Mouse (Mus musculus): Measurements from ENCODE around the gene Tomm40.

Tomm40 gene

DNA sequence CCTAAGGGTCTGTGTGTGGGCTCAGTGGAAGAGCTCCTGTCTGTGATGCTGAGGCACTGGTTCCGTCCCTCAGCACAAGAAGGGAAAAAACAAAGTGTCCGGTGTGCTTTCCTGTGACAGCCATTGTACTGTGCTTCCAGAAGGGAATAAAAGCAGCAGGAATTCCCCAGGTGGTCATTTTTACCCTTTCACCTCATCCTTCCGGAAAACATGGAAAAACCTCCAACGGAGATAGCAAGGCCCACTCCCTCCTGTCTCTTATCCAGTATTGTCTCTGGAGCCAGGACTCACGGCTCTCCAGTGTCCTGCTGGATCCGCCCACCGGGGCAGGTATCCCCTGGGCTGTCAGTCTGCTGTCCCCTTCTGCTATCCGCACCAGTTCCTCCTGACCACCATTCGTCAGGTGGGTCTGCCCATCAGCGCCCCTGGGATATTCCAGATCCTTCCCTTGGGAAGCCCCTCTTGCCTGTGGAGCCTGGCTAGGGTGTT, 19.0 kb upstream of the Tomm40 start:
- POLR2A ChIA-PET: interaction anchor here in 3 of 4 experiments (1.1 to 1.9 kb wide), 6 partner anchors 11 to 36 kb away, joined by 3 to 6 read pairs (median 4); partner anchors contain the start of genes Apoe (in 1 of the 3) and Tomm40 (in 1 of the 3)
- CTCF ChIA-PET: interaction anchor here in 1 of 4 experiments (0.5 to 1.8 kb wide), 2 partner anchors 16 to 65 kb away, joined by 3 to 4 read pairs; partner anchors contain the start of gene Nectin2

DNA sequence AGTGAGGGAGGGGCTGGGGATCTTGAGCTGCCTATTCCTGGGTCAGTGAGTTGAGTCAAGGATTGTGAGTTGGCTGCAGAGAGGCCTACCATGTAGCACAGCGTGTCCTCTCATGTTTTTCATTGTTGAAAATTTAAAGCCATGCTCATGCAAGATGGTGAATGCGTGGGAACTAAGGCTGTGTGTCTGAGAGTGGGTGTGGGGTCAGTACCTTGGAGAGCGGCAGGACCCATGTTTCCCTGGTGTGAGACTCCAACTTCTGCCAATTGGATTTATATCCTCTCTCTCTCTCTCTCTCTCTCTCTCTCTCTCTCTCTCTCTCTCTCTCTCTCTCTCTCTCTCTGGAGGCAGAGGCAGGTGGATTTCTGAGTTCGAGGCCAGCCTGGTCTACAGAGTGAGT, 11.3 kb upstream of the Tomm40 start:
- POLR2A ChIA-PET: interaction anchor here in 2 of 4 experiments (0.7 to 2.0 kb wide), 4 partner anchors 11 to 61 kb away, joined by 3 to 8 read pairs (median 6); partner anchors contain the start of gene Tomm40 (in 1 of the 2)
- CTCF ChIA-PET: interaction anchor here in 2 of 4 experiments (1.5 to 1.8 kb wide), 2 partner anchors 14 to 58 kb away, joined by 4 read pairs; no protein-coding TSS in a partner anchor

DNA sequence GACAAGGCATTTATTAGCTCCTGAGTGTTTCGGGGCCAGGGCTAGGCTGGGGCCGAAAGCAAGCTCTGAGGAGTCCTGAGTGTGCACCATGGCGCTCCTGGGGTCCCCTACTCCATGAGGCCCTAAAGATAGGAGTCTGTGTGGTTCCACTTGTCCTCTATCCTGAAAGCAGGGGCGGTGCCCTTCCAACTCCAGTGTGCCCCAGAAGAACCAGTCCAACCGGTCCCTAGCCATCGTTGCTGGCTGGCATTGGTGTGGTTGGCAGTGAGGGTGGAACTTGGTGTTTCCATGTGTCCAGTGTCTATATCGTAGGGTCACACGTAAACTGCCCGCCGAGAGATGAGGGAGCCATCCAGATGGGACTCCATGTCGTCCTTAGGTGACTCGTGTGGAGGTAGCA, 8.9 kb upstream of the Tomm40 start:
- POLR2A ChIA-PET: interaction anchor here in 2 of 4 experiments (0.7 to 19.0 kb wide), 6 partner anchors 9 to 560 kb away, joined by 3 to 415 read pairs (median 8); partner anchors contain the start of genes Tomm40 (in 2 of the 2), Apoc1 (in 1 of the 2) and Apoe (in 1 of the 2)
- CTCF ChIA-PET: interaction anchor here in 1 of 4 experiments (0.8 kb wide), 1 partner anchor 17 kb away, joined by 3 read pairs; no protein-coding TSS in a partner anchor

DNA sequence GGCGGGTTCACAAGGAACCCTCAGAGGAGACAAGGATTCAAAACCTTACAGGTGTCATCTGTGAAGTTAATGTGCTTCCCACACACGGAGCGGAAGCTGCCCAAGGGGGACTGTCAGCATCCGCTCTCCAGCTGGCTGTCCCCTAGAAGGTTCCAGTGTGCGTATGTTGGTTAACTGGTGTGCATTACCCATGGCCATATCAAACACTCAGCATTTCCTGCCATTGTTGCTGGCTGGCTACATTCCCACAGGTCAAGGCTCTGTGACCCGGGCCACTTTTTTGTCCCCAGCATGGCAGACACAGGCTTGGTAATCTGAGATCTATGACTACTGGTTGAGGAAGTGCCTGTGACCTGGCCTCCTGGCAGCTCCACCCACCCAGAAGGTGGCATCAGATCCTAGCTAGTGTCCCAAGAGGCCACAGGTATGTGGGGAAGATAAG, 7.5 kb upstream of the Tomm40 start:
- POLR2A ChIA-PET: interaction anchor here in 3 of 4 experiments (0.7 to 19.0 kb wide), 6 partner anchors 9 to 113 kb away, joined by 3 to 415 read pairs (median 6); partner anchors contain the start of genes Apoc1 (in 1 of the 3) and Apoe (in 1 of the 3)
- CTCF ChIA-PET: interaction anchor here in 1 of 4 experiments (0.9 kb wide), 1 partner anchor 18 kb away, joined by 3 read pairs; no protein-coding TSS in a partner anchor

DNA sequence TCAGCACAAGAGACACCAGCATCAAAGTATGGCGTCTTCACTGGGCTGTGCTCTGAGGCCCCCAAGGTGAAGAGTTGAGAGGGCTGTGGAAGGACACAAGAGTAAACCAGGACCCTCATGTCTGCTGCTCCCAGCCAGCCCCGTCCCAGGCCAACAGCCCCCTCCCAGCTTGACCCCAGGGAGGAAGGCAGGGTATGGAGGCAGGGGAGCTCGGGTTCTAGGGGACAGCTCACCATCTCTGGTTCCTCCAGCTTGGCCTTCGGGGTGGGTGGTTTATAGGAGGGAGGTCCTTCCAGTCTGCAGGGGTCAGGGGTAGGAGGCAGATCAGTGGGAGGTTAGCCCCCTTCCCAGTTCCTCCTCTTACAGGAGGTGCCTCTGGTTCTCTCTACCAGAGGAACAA, 4.0 kb upstream of the Tomm40 start:
- ChIA-PET POLR2A (interaction anchor here in 2 of 4 experiments (0.8 to 19.0 kb wide), 6 partner anchors 13 to 23 kb away, joined by 3 to 415 read pairs (median 27); partner anchors contain the start of genes Apoc1 (in 2 of the 2) and Apoe (in 2 of the 2)), CTCF (interaction anchor here in 1 of 4 experiments (0.5 to 0.6 kb wide), 2 partner anchors 126 to 153 kb away, joined by 4 read pairs; no protein-coding TSS in a partner anchor)

DNA sequence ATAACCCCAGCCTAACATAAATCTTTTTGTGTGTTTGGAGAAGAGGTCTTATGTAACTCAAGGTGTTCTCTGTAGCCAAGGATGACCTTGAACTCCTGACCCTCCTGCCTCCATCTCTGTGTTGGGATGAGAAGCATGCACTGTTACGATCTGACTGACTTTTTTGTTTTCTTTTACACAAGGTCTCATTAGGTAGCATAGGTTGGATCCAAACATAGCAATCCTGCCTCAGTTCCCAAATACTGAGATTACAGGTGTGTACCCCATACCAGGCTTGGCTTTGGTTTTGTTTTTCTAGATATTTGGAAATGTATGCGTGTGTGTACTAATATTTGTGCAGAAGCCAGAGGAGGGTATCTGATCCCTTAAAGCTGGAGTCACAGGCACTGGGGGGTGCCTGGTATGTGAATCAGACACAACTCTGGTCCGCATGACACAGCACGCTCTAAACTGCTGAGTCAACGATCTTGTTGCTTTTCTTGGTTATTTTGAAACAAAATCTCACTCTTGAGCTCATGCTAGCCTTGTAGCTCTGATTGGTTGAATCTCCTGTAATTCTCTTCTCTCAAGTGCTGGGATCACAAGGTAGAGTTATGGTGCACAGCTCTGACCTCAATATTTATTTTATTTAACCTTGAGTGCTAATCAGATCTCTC, 3.2 kb upstream of the Tomm40 start:
- ChIA-PET POLR2A (interaction anchor here in 2 of 4 experiments (0.8 to 19.0 kb wide), 6 partner anchors 14 to 23 kb away, joined by 3 to 415 read pairs (median 27); partner anchors contain the start of genes Apoc1 (in 2 of the 2) and Apoe (in 2 of the 2)), CTCF (interaction anchor here in 1 of 4 experiments (0.5 kb wide), 1 partner anchor 154 kb away, joined by 4 read pairs; no protein-coding TSS in a partner anchor)

DNA sequence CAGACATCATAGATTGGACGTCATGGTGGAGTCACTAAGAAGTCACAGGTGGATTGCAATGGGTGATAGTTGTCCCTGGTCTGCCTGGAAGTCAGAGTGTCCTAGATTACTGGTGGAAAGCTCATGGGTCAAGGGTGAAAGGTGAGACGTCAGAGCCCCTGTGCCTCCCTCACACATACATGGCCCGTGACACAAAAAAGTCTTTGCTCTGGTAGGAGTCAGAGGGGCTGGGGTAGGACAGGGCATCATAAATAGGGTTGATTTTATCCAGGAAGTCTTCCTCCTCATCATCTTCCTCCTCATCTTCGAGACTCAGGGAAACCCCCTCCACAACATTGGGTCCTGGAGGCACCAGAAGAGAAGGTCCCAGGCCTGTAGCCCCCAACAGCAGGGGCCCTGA, 2.1 kb upstream of the Tomm40 start:
- POLR2A ChIA-PET: interaction anchor here in 2 of 4 experiments (0.6 to 19.0 kb wide), 9 partner anchors 11 to 72 kb away, joined by 3 to 415 read pairs (median 12); partner anchors contain the start of genes Apoc1 (in 2 of the 2) and Apoe (in 2 of the 2)

DNA sequence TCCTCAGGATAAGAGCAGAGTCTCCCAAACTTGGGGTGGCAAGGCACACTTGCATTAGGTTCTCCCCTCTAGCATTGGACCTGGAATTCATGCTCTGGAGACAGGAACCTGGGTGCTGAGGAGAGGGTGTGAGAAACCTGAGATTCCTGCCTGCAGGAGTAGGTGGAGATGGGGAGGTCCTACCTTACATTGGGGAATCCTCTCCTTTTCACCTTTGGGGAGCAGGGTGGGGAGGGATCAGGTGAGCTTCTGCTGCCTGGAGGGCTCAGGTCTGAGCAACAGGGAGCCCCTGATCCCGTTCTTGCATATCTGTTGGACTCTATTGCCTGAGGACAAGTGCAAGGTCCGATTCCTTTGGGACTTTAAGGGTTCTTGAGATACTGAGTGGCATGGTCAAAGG, 1.6 kb upstream of the Tomm40 start:
- POLR2A ChIA-PET: interaction anchor here in 2 of 4 experiments (0.6 to 19.0 kb wide), 23 partner anchors 9 to 107 kb away, joined by 3 to 415 read pairs (median 9); partner anchors contain the start of genes Apoc1 (in 2 of the 2), Apoe (in 2 of the 2), Bcl3 (in 1 of the 2) and Cblc (in 1 of the 2)

More for the DNA sequence above, 2.1 kb upstream of the Tomm40 start:
- CTCF ChIA-PET: interaction anchor here in 2 of 4 experiments (0.6 to 2.2 kb wide), 2 partner anchors 18 to 33 kb away, joined by 3 to 5 read pairs; partner anchors contain the start of gene Nectin2 (in 1 of the 2)

DNA sequence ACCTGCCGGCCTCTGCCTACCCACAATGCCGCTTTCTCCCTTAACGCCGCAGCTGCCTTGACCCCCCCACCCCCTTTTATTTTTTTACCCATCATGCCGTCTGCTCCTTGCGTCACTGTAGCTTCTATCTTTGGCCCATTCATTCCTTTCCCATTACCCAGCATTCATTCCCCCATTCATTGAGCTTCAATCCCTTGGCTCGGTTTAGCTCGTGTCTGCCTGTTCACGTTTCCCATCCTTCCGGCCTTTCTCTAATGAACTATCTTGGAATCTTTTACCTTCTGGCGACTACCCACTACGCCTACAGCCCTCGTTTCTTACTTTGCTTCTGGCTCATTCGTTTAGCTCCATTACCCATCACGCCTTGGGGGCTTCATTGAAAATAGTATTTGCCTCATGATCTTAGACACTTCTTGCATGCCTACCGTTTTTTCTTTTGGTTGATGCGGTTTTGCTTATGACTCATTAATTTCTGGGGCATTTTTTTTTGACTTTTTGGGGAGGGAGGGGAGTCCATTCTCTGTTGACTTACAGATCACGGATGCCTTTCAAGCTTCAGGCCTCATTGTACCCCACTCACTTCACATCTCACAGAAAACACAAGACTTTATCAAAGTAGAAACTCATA, 931 bp upstream of the Tomm40 start:
- ChIA-PET CTCF (interaction anchor here (0.6 to 7.4 kb wide), 33 partner anchors 11 to 353 kb away, joined by 3 to 103 read pairs (median 5); partner anchors contain the start of genes Apoe (in 2 of the 4), Clptm1 (in 2 of the 4) and Nectin2 (in 1 of the 4)), POLR2A (interaction anchor here (0.6 to 19.0 kb wide), 95 partner anchors 8 to 844 kb away, joined by 3 to 415 read pairs (median 5); partner anchors contain the start of genes Apoe (in 3 of the 4), Bcam (in 3 of the 4), Clptm1 (in 3 of the 4) and Apoc1 (in 2 of the 4))

More for the DNA sequence above, 1.6 kb upstream of the Tomm40 start:
- CTCF ChIA-PET: interaction anchor here in 3 of 4 experiments (0.6 to 5.7 kb wide), 9 partner anchors 17 to 53 kb away, joined by 3 to 103 read pairs (median 5); partner anchors contain the start of genes Apoe (in 1 of the 3), Clptm1 (in 1 of the 3) and Nectin2 (in 1 of the 3)

DNA sequence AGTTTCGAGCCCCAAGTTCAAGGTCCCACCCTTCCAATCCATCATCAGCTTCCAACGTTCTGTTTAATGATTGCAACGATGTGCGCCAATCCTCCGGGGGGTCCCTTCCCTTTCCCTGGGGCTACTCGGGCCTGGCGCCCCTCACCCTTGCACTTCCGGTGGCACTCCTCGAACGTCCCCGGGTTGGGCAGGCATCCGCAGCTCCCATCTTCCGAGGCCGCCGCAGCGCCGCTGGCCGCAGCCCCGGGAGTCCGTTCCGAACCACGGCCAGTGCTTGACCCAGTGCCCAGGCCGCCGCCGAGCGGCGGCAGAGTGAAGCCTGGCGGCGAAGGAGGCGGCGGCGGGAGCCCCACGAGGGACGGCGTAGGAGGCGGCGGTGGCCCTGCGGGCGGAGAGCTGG, 402 bp downstream of the Tomm40 start:
- CTCF ChIA-PET: interaction anchor here (0.5 to 7.4 kb wide), 31 partner anchors 13 to 617 kb away, joined by 3 to 103 read pairs (median 5); partner anchors contain the start of genes Apoe (in 2 of the 4), Apoc1 (in 1 of the 4), Clptm1 (in 1 of the 4) and Nectin2 (in 1 of the 4)
- POLR2A ChIA-PET: interaction anchor here (0.6 to 19.0 kb wide), 74 partner anchors 9 to 512 kb away, joined by 3 to 415 read pairs (median 5); partner anchors contain the start of genes Apoe (in 3 of the 4), Apoc1 (in 2 of the 4), Bcam (in 2 of the 4) and Cblc (in 2 of the 4)

DNA sequence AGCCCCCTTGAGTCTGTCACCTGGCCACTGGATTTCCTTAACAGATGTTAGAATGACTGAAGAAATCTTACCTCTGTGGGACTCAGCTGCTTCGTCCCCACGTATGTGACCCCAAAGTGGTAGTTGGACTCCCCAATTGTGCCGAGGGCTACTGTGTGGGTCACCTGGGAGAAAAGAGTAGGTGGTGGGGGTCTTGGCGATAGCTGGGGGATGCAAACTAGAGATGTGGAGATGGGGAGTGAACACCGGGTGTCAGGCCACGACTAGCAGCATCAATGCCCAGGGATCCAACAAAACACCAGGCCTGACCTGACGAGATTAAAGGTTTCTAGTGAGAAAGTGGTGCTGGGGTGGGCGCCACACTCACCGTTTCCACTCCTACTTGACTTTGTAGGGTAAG, 1.6 kb downstream of the Tomm40 start:
- CTCF ChIA-PET: interaction anchor here (0.5 to 7.4 kb wide), 12 partner anchors 12 to 308 kb away, joined by 3 to 103 read pairs (median 10); partner anchors contain the start of gene Apoe (in 2 of the 4)
- POLR2A ChIA-PET: interaction anchor here in 3 of 4 experiments (1.0 to 19.0 kb wide), 11 partner anchors 14 to 50 kb away, joined by 3 to 415 read pairs (median 23); partner anchors contain the start of genes Apoe (in 3 of the 3), Apoc1 (in 2 of the 3) and Clptm1 (in 1 of the 3)

DNA sequence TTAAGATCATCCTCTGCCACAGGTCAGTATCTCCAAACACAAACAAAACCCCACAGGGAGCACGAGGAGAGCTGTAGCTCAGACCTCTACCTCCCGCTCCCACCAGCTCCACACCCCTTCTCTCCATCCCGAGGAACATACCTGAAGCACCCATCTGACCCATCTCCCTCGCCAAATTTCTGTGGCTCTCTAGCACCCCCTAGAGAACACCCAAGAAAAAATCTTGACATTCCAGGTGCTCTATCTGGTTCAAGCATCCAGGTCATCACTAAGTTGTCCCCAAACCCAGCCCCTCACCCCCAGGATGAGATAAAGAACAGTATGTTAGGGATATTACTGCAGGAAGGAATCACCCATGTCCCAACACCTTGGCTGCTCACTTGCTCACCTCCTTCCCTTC, 2.0 kb downstream of the Tomm40 start:
- ChIA-PET CTCF (interaction anchor here (0.5 to 7.4 kb wide), 18 partner anchors 10 to 308 kb away, joined by 3 to 103 read pairs (median 10); partner anchors contain the start of gene Apoe (in 3 of the 4)), POLR2A (interaction anchor here in 3 of 4 experiments (1.0 to 19.0 kb wide), 13 partner anchors 10 to 182 kb away, joined by 3 to 415 read pairs (median 6); partner anchors contain the start of genes Apoe (in 3 of the 3), Apoc1 (in 2 of the 3) and Clptm1 (in 1 of the 3))

DNA sequence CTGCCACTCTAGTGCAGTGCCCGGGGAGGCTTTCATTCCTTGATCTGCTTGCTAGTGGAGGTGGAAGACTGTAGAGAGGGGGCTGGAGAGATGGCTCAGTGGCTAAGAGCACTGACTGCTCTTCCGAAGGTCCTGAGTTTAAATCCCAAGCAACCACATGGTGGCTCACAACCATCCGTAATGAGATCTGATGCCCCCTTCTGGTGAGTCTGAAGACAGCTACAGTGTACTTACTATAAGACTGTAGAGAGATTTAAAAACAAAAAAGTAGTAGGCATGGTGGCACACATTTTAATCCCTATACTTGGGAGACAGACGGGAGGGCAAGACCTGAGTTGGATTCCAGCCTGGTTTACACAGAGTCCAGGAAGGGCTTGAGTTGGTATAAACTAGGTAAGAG, 2.8 kb downstream of the Tomm40 start:
- ChIA-PET CTCF (interaction anchor here (0.5 to 7.4 kb wide), 29 partner anchors 10 to 307 kb away, joined by 3 to 103 read pairs (median 4); partner anchors contain the start of genes Apoe (in 3 of the 4), Clptm1 (in 2 of the 4) and Nectin2 (in 1 of the 4)), POLR2A (interaction anchor here (0.8 to 19.0 kb wide), 20 partner anchors 9 to 181 kb away, joined by 3 to 415 read pairs (median 4); partner anchors contain the start of genes Apoe (in 3 of the 4), Apoc1 (in 2 of the 4), Clptm1 (in 1 of the 4) and Nectin2 (in 1 of the 4))

DNA sequence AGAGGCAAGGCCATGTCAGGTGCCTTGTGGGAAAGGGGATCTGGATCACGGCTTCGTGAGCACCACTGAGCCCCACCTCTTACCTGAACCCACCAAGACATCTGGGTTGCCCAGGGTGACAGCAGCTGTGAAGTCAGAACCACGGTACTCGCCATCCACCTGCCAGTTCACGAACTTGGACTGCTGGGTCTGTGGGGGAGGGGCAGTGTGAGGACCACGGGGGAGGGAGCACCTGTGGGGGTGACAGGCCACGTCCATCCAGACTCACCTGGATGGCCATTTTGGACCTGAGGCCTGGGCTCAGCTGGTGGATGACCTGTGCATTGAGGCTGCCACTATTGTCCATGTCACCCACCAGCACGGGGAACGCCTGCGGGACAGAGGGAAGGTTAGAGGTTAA, 4.6 kb downstream of the Tomm40 start:
- POLR2A ChIA-PET: interaction anchor here in 3 of 4 experiments (0.7 to 19.0 kb wide), 9 partner anchors 12 to 159 kb away, joined by 3 to 415 read pairs (median 5); partner anchors contain the start of genes Apoe (in 3 of the 3) and Apoc1 (in 2 of the 3)

DNA sequence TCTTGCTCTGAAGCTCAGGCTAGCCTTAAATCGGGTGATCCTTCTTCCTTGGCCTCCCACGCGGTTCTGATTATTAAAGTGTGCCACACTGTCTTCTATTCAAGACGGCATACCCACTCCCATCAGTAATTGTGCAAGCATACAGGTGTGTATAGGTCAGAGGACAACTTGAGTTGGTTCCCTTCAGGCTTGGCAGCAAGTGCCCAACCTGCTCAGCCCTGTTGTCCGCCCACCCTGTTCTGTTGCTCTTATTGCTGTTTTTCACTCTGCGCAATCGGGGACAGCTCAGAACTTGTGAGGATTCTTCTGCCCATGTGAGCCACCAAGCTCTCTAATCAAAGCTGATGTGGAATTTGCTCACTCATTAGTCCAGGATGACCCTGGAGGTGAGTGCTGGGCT, 10.0 kb downstream of the Tomm40 start:
- ChIA-PET CTCF (interaction anchor here in 2 of 4 experiments (1.1 to 7.9 kb wide), 2 partner anchors 8 to 10 kb away, joined by 4 to 86 read pairs; partner anchors contain the start of gene Tomm40 (in 2 of the 2)), POLR2A (interaction anchor here in 2 of 4 experiments (0.7 to 19.8 kb wide), 9 partner anchors 8 to 190 kb away, joined by 3 to 415 read pairs (median 5); partner anchors contain the start of genes Tomm40 (in 2 of the 2), Apoc1 (in 1 of the 2) and Clptm1 (in 1 of the 2))

More for the DNA sequence above, 4.6 kb downstream of the Tomm40 start:
- CTCF ChIA-PET: interaction anchor here (0.5 to 7.4 kb wide), 13 partner anchors 8 to 167 kb away, joined by 3 to 86 read pairs (median 4); partner anchors contain the start of gene Apoe (in 1 of the 4)

DNA sequence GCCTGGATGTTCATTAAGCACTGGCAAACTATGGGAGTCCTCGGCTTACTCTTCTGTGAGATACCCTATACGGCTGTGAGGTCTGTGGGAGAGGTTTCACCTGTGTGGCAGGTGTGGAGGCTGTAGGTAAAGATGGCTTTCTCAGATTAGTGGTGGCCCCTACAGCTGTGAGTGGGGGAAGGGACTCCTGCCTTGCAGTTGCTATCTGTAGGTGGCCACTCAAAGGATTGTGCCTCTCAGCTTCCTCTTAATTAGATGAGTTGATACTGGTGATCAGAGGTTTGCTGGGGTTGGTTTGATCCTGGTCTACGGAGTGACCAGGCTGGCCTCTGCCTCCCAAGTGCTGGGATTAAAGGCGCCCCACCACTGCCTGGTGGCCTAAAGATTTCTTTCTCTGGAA, 10.8 kb downstream of the Tomm40 start:
- ChIA-PET CTCF (interaction anchor here in 1 of 4 experiments (7.9 kb wide), 1 partner anchor 8 kb away, joined by 86 read pairs; the partner anchor contains the start of gene Tomm40), POLR2A (interaction anchor here in 3 of 4 experiments (0.6 to 19.8 kb wide), 10 partner anchors 9 to 280 kb away, joined by 3 to 415 read pairs (median 80); partner anchors contain the start of genes Clptm1 (in 2 of the 3), Tomm40 (in 2 of the 3) and Apoc1 (in 1 of the 3))

Measured in embryonic stem cell, embryonic (primary cell).